Mouse (Mus musculus) limb, embryonic 14.5 days (tissue): ENCODE measurements at regions not wholly inside any gene's neighbourhood (a gene's known extent, or its start where the extent isn't known, plus 50 kb on each side); places are given as distances from the start of the nearest gene placed in this dataset.

ENCODE experiments used
- ATAC-seq: fragments of 200-750 bp; cut with Nextera tagmentation; 2 replicates; pipeline ENCODE4 v1.8.0; 2017; ENCODE audit warnings: low read depth, moderate number of reproducible peaks, moderate TSS enrichment; ENCODE audit not compliant: low FRiP score
- DNase-seq: peaks from one replicate; pipeline ENCODE4 v3.0.0-alpha.2; 2015; ENCODE audit warnings: low spot score
- H3K27ac ChIP-seq: fragments of 300-500 bp; sonication (generic); replicated peaks from 2 replicates; pipeline ENCODE4 v1.5.1; 2014; ENCODE audit warnings: low read depth, mild to moderate bottlenecking, low read length, moderate library complexity, mixed read lengths
- H3K27me3 ChIP-seq: fragments of 300-500 bp; sonication (generic); 2 replicates; pipeline ENCODE4 v1.6.1; 2014; ENCODE audit warnings: low read length, mixed read lengths; ENCODE audit not compliant: control insufficient read depth, insufficient read depth
- H3K36me3 ChIP-seq: fragments of 300-500 bp; sonication (generic); 2 replicates; pipeline ENCODE4 v1.6.1; 2014; ENCODE audit warnings: mild to moderate bottlenecking, low read length, moderate library complexity, mixed read lengths; ENCODE audit not compliant: control insufficient read depth, insufficient read depth
- H3K4me1 ChIP-seq: fragments of 300-500 bp; sonication (generic); 2 replicates; pipeline ENCODE4 v1.6.1; 2014; ENCODE audit warnings: antibody characterized with exemption, low read length, mixed read lengths; ENCODE audit not compliant: control insufficient read depth, insufficient read depth
- H3K4me2 ChIP-seq: fragments of 300-500 bp; sonication (generic); replicated peaks from 2 replicates; pipeline ENCODE4 v1.6.1; 2014; ENCODE audit warnings: low read depth, mild to moderate bottlenecking, low read length, moderate library complexity; ENCODE audit not compliant: severe bottlenecking
- H3K4me3 ChIP-seq: fragments of 300-500 bp; sonication (generic); replicated peaks from 2 replicates; pipeline ENCODE4 v1.5.1; 2014; ENCODE audit warnings: low read length
- H3K9ac ChIP-seq: fragments of 300-500 bp; sonication (generic); 2 replicates; pipeline ENCODE4 v1.6.1; 2014; ENCODE audit warnings: mild to moderate bottlenecking, low read depth, low read length, moderate library complexity; ENCODE audit not compliant: severe bottlenecking
- H3K9me3 ChIP-seq: fragments of 300-500 bp; sonication (generic); 2 replicates; pipeline ENCODE4 v1.6.1; 2016; ENCODE audit warnings: low read length; ENCODE audit not compliant: control insufficient read depth
- POLR2A ChIP-seq: fragments of 200-500 bp; IDR thresholded peaks from 2 replicates; pipeline ENCODE4 v1.8.0; 2012; ENCODE audit warnings: inconsistent platforms, mild to moderate bottlenecking, moderate library complexity, borderline replicate concordance; ENCODE audit not compliant: insufficient read depth, insufficient read length; ENCODE audit errors: extremely low read depth
- WGBS: fragments of 180-500 bp; shearing (Covaris S2); extraction: QIAGEN DNeasy Blood & Tissue Kit; methylation state at CpG from one replicate; pipeline ENCODE4 v1.1.7; 2014; 5-methylcytosine and 5-hydroxymethylcytosine counted together

GRCm38 (mm10) chr3:102270779-102271178 lies 66.3 kb upstream of the Vangl1 start:
- no peak for ATAC-seq
- TF ChIP-seq POLR2A: no peak
- no peak overlapping the region for H3K9ac ChIP-seq
- no peak overlapping the region for H3K4me3 ChIP-seq
- no peaks in the 10 kb centered on the region for H3K9me3 ChIP-seq
- H3K36me3 ChIP-seq: no peaks in the 10 kb centered on the region
- no peaks in the 10 kb centered on the region for H3K27me3 ChIP-seq
- DNase-seq: no peak
- no peak overlapping the region for H3K4me2 ChIP-seq
- H3K4me1 ChIP-seq: peaks cover 7% of the 10 kb centered on the region; the same call in 1 of the 2 replicates
- H3K27ac ChIP-seq: no peak overlapping the region
- 92% methylated on average over 6 of the region's 6 CpGs for WGBS

GRCm38 (mm10) chr3:102270257-102270656 lies 65.8 kb upstream of the Vangl1 start:
- WGBS: 43% methylated on average over 6 of the region's 6 CpGs
- Histone ChIP-seq H3K4me2 (no peak overlapping the region), H3K4me1 (peaks cover 9% of the 10 kb centered on the region; the same call in 1 of the 2 replicates), H3K9ac (no peak overlapping the region), H3K27me3 (no peaks in the 10 kb centered on the region), H3K4me3 (no peak overlapping the region), H3K36me3 (no peaks in the 10 kb centered on the region), H3K9me3 (no peaks in the 10 kb centered on the region), H3K27ac (no peak overlapping the region)
- ATAC-seq (no peak), DNase-seq (no peak)
- no peak for TF ChIP-seq POLR2A

DNA sequence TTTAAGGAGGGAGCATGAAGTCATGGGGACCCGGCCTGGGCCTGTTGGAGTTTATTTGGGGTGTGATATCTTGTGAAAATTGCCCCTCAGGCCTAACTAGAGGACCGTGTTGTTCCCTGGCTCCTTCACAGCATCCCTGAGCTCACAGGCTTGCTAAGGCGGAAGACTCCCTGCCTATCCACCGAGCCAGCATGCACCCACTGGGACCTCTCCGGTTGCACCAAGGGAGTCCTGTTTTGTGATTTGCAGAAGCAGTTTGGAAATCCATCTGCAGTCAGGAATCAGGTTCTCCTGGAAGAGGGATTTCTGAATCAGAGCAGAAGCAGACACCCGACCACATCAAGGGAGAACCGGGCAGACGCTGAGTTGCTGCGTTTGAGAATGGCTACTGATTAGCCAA lies 61.6 kb upstream of the Vangl1 start:
- H3K4me2 ChIP-seq: no peak overlapping the region; the same call in 1 of the 2 replicates
- no peaks in the 10 kb centered on the region for H3K27me3 ChIP-seq
- TF ChIP-seq POLR2A: no peak
- 31% methylated on average over 9 of the region's 9 CpGs for WGBS
- no peaks in the 10 kb centered on the region for H3K36me3 ChIP-seq
- DNase-seq: no peak
- H3K9me3 ChIP-seq: no peaks in the 10 kb centered on the region
- H3K4me3 ChIP-seq: no peak overlapping the region
- no peak for ATAC-seq
- 0 out of 2 replicates have a peak overlapping the region, but pooled peaks have one; percentile 19 for H3K27ac ChIP-seq
- peaks cover 23% of the 10 kb centered on the region for H3K4me1 ChIP-seq
- no peak overlapping the region for H3K9ac ChIP-seq

DNA sequence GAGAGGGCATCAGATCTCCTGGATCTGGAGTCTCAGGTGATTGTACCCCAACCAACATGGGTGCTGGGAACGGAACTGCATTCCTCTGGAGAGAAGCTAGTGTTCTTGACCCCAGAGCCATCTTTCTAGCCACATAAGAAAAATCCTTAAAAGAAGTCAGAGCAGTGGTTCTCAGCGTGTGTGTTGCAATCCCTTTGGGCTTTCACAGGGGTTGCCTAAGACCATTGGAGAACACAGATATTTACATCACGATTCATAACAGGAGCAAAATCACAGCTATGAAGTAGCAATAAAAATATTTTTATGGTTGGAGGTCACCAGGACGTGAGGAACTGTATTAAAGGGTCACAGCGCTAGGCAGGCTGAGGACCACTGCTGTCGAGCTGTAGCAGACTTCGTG lies 60.7 kb upstream of the Vangl1 start:
- H3K4me1 ChIP-seq: peaks cover 23% of the 10 kb centered on the region
- H3K36me3 ChIP-seq: no peaks in the 10 kb centered on the region
- no peak overlapping the region for H3K27ac ChIP-seq
- H3K27me3 ChIP-seq: no peaks in the 10 kb centered on the region
- no peak for TF ChIP-seq POLR2A
- no peak overlapping the region for H3K4me3 ChIP-seq
- DNase-seq: no peak
- no peak for ATAC-seq
- H3K9me3 ChIP-seq: no peaks in the 10 kb centered on the region
- 49% methylated on average over 7 of the region's 7 CpGs for WGBS
- no peak overlapping the region for H3K9ac ChIP-seq
- no peak overlapping the region for H3K4me2 ChIP-seq

- Histone ChIP-seq H3K27ac (no peak overlapping the region), H3K4me1 (peaks cover 23% of the 10 kb centered on the region), H3K36me3 (no peaks in the 10 kb centered on the region), H3K27me3 (no peaks in the 10 kb centered on the region), H3K9ac (no peak overlapping the region), H3K4me2 (no peak overlapping the region), H3K4me3 (no peak overlapping the region), H3K9me3 (no peaks in the 10 kb centered on the region)
- DNase-seq (no peak), ATAC-seq (no peak)
- 57% methylated on average over 9 of the region's 9 CpGs for WGBS
- no peak for TF ChIP-seq POLR2A
Observed at GRCm38 (mm10) chr3:102263326-102263725, 58.8 kb upstream of the Vangl1 start.

DNA sequence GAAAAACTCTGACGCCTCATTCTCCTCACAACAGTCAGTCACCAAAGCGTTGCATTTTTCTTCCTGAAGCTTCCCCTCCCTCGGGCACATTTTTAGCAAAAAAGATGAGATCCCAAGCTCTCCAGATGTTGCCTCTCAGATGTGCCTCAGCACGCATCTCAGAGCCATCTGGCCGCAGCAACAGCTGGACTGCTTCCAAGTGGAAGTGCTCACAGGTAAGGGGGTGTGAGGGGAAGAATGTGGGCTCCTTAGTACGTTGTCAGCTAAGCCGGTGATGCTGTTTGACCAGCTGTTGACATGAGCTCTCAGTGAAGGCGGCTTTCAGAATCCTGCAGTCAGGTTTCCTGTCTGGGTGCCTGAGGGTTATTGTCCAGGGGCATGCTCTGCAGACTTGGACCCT lies 58.2 kb upstream of the Vangl1 start:
- H3K4me2 ChIP-seq: no peak overlapping the region
- WGBS: 23% methylated on average over 8 of the region's 8 CpGs
- no peak overlapping the region for H3K4me3 ChIP-seq
- H3K27ac ChIP-seq: no peak overlapping the region
- ATAC-seq (peak; percentile 41; the same call in 1 of the 2 replicates), DNase-seq (peak; percentile 43)
- no peaks in the 10 kb centered on the region for H3K9me3 ChIP-seq
- H3K4me1 ChIP-seq: peaks cover 20% of the 10 kb centered on the region
- H3K36me3 ChIP-seq: no peaks in the 10 kb centered on the region
- no peaks in the 10 kb centered on the region for H3K27me3 ChIP-seq
- TF ChIP-seq POLR2A: no peak
- no peak overlapping the region for H3K9ac ChIP-seq
